Mouse (Mus musculus) kidney, postnatal 10 days (tissue): ENCODE results near the gene Vmn1r194.
"Not testable (repeated sequence)": the region's sequence is repeated elsewhere in the genome, so short reads cannot be mapped to it uniquely, and the experiment has no call there.

Source experiments
- DNase-seq: peaks from one replicate; pipeline ENCODE4 v3.0.0; 2021; ENCODE audit warnings: mixed read lengths

The Vmn1r194 gene

GRCm38 (mm10) chr13:22243915-22244314 lies at the start of gene Vmn1r194:
Vmn1r194 (plus strand) TSS chr13:22244215.
- DNase-seq: no peak

- not testable (repeated sequence) for DNase-seq
Observed at GRCm38 (mm10) chr13:22223060-22223459, 21.0 kb upstream of the Vmn1r194 start, which contains the start of gene Vmn1r193. Vmn1r193 (minus strand) TSS chr13:22223160.

- DNase-seq: not testable (repeated sequence)
Observed at GRCm38 (mm10) chr13:22270222-22270621, 26.2 kb downstream of the Vmn1r194 start, which contains the start of gene Vmn1r195. Vmn1r195 (plus strand) TSS chr13:22270522.

GRCm38 (mm10) chr13:22271721-22272120 lies 27.7 kb downstream of the Vmn1r194 start:
- no peak for DNase-seq

- no peak for DNase-seq
Observed at GRCm38 (mm10) chr13:22284578-22284977, 40.6 kb downstream of the Vmn1r194 start.

- DNase-seq: no peak
Observed at GRCm38 (mm10) chr13:22289620-22290019, 45.6 kb downstream of the Vmn1r194 start, which contains the start of gene Vmn1r196. Vmn1r196 (plus strand) TSS chr13:22289920.
